Mouse (Mus musculus): ENCODE measurements around the gene Cpne8.
"Not testable (repeated sequence)": the region's sequence is repeated elsewhere in the genome, so short reads cannot be mapped to it uniquely, and the experiment has no call there.

Cpne8 gene

GRCm38 (mm10) chr15:90616116-90616798 lies 63.0 kb downstream of the Cpne8 start:
- DNase-seq (ENCODE audit: low read depth): no peak

- DNase-seq (ENCODE audit: low read depth): not testable (repeated sequence)
These were observed 68.5 kb downstream of the Cpne8 start for GRCm38 (mm10) chr15:90610767-90611166.

DNA sequence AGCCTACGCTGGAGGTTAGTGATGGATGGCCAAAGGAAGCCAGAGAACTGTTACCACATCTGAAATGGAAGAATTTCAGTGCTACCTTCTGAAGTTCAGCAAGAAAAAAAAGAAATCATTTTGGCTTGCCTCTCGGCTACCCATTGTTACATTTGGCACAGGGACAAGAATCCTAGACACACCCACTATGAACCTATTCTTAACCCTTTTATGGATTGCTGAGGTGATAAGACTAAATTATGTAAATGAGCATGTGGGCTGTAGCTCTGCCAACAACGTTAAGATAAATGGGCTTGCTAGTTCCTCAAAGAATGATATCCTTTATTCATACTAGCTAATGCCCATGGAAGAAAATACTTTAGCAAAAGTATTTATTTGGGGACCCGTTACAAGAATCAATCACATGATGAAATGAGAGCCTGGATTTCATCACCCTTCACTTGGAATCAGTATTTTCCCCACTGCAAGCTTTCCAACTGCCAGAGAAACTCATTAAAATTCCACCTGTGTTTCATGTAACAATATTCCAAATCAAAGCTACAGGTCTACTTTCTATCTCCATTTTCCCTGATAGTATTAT lies 69.3 kb downstream of the Cpne8 start:
- peak; percentile 64 for DNase-seq (ENCODE audit: low read depth)

DNA sequence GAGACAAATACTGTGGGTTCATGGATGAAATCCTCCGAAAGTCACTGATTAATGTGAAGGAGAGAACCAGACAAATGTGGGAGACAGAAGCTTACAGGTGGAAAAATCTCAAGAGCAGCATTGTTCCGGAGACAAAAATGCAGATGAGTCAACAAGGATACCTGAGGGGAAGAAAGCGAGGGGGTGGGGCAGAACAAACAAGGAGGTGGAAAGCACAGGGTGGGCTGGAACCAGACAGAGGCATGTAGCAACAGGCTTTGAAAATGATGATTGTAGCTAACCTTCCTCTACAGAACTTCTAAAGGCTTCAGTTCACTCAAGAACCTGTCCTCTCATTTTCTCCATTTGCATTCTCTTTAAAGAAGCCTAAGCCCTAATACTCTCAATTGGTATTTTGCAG lies 70.9 kb downstream of the Cpne8 start:
- DNase-seq (ENCODE audit: low read depth): no peak

DNA sequence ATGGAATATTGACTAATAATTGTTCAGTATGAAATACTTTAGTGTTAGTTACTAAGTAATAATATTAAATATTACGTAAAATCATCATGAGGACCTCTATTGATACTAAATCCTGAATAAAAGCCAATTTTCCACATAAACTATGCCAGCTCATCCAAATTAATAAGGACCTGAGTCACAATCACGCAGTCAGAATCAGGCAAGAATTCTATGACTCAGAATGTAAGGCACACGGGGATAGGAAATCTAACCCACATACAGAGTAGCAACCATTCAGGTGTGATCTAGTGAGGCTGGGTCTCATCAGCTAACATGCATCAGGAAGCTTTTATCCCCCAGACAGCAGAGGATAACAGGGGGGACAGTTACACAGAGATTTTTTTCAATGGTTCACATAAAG lies 72.1 kb downstream of the Cpne8 start:
- DNase-seq (ENCODE audit: low read depth): no peak

- DNase-seq (ENCODE audit: low read depth): no peak
These were observed 75.6 kb downstream of the Cpne8 start for GRCm38 (mm10) chr15:90603676-90604075.

- no peak for DNase-seq (ENCODE audit: low read depth)
These were observed 81.3 kb downstream of the Cpne8 start for GRCm38 (mm10) chr15:90597715-90598497.

DNA sequence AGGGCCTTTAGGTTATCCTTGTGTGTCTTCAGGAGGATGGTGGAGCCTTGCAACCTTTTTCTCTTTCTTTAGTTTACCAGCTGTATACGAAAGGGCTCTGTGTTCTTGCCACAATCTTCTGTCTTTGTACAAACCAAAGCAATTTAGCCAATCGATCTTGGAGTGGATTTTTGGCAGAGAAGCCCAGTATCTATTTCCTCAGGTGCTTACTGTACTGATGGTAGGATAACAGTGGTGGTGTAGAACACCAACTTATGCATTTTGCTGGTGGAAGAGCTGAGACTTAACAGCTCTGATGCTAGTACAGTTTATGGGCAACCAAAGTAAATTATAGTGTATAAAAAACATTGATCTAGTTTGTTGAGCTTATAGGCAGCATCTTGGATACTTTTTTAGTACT lies 83.6 kb downstream of the Cpne8 start:
- no peak for DNase-seq (ENCODE audit: low read depth)

DNA sequence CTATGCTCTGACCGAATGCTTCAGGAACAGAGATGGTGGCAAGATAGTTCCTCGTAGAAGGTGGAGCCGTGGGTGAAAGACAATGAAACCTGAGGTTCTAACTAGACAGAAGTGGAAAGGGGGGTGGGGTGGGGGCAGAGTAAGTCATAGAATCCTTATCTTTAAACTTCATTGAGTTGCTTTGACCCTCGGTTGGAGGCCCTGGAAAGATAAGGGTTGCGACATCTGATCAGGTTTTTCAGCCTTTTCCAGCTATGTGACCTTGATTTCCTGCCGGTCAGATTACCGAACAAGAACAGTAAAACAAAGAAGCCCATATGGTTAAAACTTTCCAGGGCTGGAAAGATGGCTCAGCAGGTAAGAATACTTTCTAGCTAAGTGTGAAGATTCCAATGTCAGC lies 89.6 kb downstream of the Cpne8 start:
- no peak for DNase-seq (ENCODE audit: low read depth)

DNA sequence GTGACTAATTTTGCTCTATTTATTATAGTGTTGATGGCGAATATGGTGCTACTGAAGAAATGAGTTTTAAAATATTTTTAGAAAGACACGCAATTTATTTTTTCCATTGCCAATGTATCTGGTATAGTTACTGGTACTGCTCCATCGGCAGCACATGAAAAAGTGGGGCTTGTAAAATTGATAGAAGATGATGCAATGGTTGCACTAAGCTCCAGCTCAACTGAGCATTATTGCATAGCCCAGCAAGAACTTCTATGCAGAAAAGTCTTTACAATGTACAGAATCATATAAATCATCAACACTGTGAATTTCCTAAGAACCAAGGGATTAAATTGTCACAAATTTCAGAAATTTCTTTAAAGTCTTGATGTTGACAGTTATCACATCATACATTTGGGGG lies 101.8 kb downstream of the Cpne8 start:
- no peak for DNase-seq (ENCODE audit: low read depth)

GRCm38 (mm10) chr15:90569246-90569645 lies 110.0 kb downstream of the Cpne8 start:
- DNase-seq (ENCODE audit: low read depth): no peak

- no peak for DNase-seq (ENCODE audit: low read depth)
These were observed 111.2 kb downstream of the Cpne8 start for GRCm38 (mm10) chr15:90568050-90568449.

GRCm38 (mm10) chr15:90563996-90564395 lies 115.2 kb downstream of the Cpne8 start:
- DNase-seq (ENCODE audit: low read depth): no peak

- DNase-seq (ENCODE audit: low read depth): no peak
These were observed 117.6 kb downstream of the Cpne8 start for GRCm38 (mm10) chr15:90561613-90562012.

GRCm38 (mm10) chr15:90548589-90548988 lies 130.6 kb downstream of the Cpne8 start:
- DNase-seq (ENCODE audit: low read depth): no peak

- DNase-seq (ENCODE audit: low read depth): no peak
These were observed 135.8 kb downstream of the Cpne8 start for GRCm38 (mm10) chr15:90543447-90543846.

- DNase-seq (ENCODE audit: low read depth): no peak
These were observed 137.1 kb downstream of the Cpne8 start for GRCm38 (mm10) chr15:90542126-90542525.

GRCm38 (mm10) chr15:90536311-90537202 lies 142.7 kb downstream of the Cpne8 start:
- no peak for DNase-seq (ENCODE audit: low read depth)

DNA sequence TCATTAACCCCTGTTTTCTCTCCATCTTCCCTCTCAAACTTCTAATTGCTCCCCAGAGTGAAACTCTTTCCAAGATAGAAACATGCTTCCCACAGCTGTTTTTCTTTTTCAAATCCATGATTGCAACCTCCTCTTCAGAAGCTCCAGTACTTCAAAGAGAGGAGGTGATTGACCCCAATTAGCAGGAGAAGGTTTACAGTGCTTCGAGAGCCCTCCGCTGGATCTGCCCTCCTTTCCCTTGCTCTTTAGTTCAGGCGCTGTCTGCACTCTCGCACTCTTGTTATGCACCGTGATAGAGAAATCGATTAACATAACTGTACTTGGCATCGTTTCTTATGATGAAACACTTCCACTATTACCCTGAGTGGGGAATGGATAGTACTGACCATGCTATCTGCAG lies 143.5 kb downstream of the Cpne8 start:
- no peak for DNase-seq (ENCODE audit: low read depth)

GRCm38 (mm10) chr15:90512769-90513168 lies 166.5 kb downstream of the Cpne8 start:
- DNase-seq (ENCODE audit: low read depth): no peak

GRCm38 (mm10) chr15:90497080-90497479 lies 182.2 kb downstream of the Cpne8 start:
- DNase-seq (ENCODE audit: low read depth): no peak

DNA sequence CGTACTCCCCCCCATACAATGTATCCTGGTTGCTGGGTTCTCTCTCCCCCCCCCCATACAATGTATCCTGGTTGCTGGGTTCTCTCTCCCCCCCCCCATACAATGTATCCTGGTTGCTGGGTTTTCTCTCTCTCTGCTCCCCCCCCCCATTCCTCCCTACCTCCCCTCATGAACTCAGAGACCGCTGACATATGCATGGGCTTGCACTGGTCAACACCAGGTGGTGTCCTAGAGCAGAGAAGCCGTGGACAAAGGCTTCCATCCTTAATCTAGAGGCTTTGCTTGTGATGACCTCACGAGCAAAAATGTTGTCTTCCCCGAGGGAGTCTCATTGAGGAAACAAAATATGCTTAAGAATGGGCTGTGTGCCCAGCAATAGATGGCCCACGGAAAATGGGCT lies 187.7 kb downstream of the Cpne8 start:
- no peak for DNase-seq (ENCODE audit: low read depth)
